Mouse (Mus musculus) small intestine, adult 2 months (tissue): ENCODE measurements around the gene Gpsm2. TPM values are rescaled to one million over a fixed set of nuclear protein-coding genes. Genes with fewer than 3 reads are reported as not detected.
A peak's percentile ranks its signal among the peaks of the same experiment; 100 is the strongest.

Experiments used
- H3K27ac ChIP-seq: fragments of 200-500 bp; 2 replicates; pipeline ENCODE4 v1.5.1; 2012; ENCODE audit warnings: low read depth, low read length, control low read depth, inconsistent platforms; ENCODE audit not compliant: insufficient read depth
- H3K27me3 ChIP-seq: fragments of 200-500 bp; 2 replicates; pipeline ENCODE4 v1.6.1; 2012; ENCODE audit warnings: mild to moderate bottlenecking, moderate library complexity, low read length, inconsistent platforms; ENCODE audit not compliant: control insufficient read depth, insufficient read depth
- H3K36me3 ChIP-seq: fragments of 200-500 bp; 2 replicates; pipeline ENCODE4 v1.6.1; 2012; ENCODE audit warnings: mild to moderate bottlenecking, low read length, control low read depth, inconsistent platforms; ENCODE audit not compliant: control insufficient read depth, insufficient read depth
- H3K4me1 ChIP-seq: fragments of 200-500 bp; 2 replicates; pipeline ENCODE4 v1.6.1; 2012; ENCODE audit warnings: low read length, inconsistent platforms, mixed read lengths; ENCODE audit not compliant: control insufficient read depth, insufficient read depth, insufficient read length
- H3K4me3 ChIP-seq: fragments of 200-500 bp; 2 replicates; pipeline ENCODE4 v1.5.1; 2012; ENCODE audit warnings: low read depth, mild to moderate bottlenecking, control low read depth, inconsistent platforms, low read length, moderate library complexity
- CTCF ChIP-seq: fragments of 200-500 bp; IDR thresholded peaks from 2 replicates; pipeline ENCODE4 v1.5.1; 2012; ENCODE audit warnings: low read depth, mild to moderate bottlenecking, control low read depth, inconsistent platforms, low read length, moderate library complexity, mixed read lengths; ENCODE audit not compliant: insufficient replicate concordance, insufficient read length; ENCODE audit errors: extremely low read depth
- POLR2A ChIP-seq: fragments of 200-500 bp; IDR thresholded peaks from 2 replicates; pipeline ENCODE4 v1.6.1; 2012; ENCODE audit warnings: low read depth, mild to moderate bottlenecking, control low read depth, inconsistent platforms, low read length, moderate library complexity
- WGBS: fragments of 180-500 bp; shearing (Covaris S2); methylation state at CpG from one replicate; pipeline ENCODE4 v1.1.7; 2018; 5-methylcytosine and 5-hydroxymethylcytosine counted together
- polyA plus RNA-seq: library from polyadenylated mRNA; depleted of rRNA; stranded (reverse); fragments of >200 nt; gene quantifications from 2 replicates; pipeline ENCODE4 v1.2.3, GENCODE M21; 2012; rRNA removed

Gene Gpsm2
- polyA plus RNA-seq, result 4.6 and 8.7 TPM in 2 replicates

DNA sequence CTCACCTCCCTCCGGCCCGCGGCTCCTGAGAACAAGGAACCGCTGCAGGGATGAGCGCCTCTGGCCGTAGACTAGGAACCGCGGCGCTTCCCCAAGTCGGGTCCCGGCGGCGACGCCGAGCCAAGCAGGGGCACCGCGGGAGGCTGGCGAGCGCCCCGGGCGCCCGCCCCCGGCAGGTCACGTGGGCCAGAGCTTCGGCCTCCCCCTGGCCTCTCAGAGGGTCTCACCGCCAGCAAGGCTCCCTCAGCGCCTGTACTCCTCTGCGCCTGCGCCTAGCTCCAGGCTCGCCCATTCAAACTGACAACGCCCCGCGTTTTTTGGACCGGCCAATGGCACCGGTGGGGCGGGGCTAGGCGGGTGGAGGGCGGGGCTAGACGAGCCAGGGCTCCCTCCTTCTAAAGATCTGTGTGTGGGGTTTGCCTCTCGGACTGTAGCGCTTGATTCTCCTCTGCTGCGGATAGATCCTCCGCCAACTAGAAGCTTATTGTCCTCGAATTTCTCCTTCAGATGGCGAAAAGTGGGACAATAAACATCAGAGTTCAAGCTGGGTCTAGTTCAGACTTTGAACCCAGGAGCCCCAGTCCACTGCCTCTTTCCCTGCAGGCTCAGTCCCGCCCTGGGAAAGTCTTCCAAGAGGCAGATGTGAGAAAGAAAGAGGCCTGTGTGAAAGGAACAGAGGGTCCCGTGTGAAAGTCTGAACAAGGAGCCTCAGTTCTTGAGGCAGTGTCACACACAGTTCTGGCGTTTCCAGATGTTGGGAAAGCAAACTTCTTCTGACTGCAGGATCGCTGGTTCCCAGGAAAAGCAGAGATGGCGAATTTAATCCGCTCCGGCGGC is at the start of gene Gpsm2:
Gene Gpsm2 (minus strand): TSS at position 274 of the 837 bp plus-strand sequence.
- Histone ChIP-seq H3K36me3 (no peaks in the 10 kb centered on the region), H3K4me1 (peaks cover 3% of the 10 kb centered on the region), H3K4me3 (peak within 1 kb of the TSS; percentile 85), H3K27ac (peak within 1 kb of the TSS; percentile 76), H3K27me3 (no peaks in the 10 kb centered on the region)
- 4% methylated on average over 53 of the region's 53 CpGs for WGBS
- TF ChIP-seq CTCF (no peak), POLR2A (peak; percentile 66; the same call in 1 of the 2 replicates)

DNA sequence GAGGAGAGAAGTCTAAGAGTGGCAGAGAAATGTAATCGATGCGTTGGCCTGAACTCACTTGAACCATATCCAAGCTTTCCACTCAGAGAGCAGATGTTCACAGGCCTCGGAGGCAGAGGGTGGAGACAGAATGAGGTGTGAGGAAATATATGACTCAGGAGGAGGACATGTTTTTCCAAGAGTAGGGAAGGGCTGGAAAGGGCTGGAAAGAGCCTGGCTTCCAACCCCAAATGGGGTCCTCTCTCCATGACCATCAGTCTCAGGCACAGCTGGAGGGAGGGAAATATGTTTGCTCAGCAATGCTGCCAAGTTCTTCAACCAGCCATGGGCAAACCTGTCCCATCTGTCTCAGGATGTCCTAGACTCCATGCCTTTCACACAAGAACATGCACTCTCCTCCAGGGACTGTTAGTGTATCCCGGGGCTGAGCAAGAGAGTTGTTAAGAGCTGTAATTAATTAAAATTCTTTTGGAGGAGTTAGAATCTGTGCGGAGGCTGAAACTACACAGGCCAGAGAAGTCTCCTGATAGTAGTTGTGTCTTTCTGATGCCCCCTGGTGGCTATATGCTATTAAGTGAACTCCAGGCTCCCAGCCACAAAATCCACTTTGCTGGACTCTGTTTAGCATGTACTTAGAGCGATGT is 48.7 kb upstream of the Gpsm2 start:
- Histone ChIP-seq H3K27me3 (no peaks in the 10 kb centered on the region), H3K36me3 (no peaks in the 10 kb centered on the region), H3K4me1 (peaks cover 18% of the 10 kb centered on the region; the same call in 1 of the 2 replicates), H3K4me3 (no peak overlapping the region), H3K27ac (peak overlapping the region; percentile 89)
- WGBS, result 6% methylated on average over 6 of the region's 6 CpGs
- TF ChIP-seq POLR2A, result no peak
- no peak for TF ChIP-seq CTCF

DNA sequence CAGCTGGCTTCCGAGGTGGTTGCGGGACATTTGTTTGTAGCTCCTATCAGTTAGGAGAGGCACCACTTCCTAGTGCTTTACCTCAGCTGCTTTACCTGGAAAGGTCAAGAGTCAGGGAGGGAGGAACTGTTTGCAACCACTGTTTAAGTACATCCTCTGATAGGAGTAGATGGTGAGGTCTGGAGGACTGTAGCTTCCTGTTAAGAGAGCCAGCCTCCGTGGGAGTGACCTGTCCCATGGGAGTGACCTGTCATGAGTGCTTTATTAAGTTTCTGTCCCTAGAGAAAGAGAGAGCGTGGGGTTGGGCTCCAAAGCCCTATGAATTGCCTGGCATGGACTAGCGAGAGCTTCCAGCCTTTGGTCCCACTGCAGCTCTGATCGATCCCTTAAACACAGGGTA is 47.4 kb upstream of the Gpsm2 start:
- Histone ChIP-seq H3K27me3 (no peaks in the 10 kb centered on the region), H3K4me3 (no peak overlapping the region), H3K27ac (peak overlapping the region; percentile 68), H3K36me3 (no peaks in the 10 kb centered on the region), H3K4me1 (peaks cover 27% of the 10 kb centered on the region)
- TF ChIP-seq CTCF, result no peak
- TF ChIP-seq POLR2A, result 0 out of 2 replicates have a peak, but pooled peaks have one; percentile 38
- 29% methylated on average over 6 of the region's 6 CpGs for WGBS

DNA sequence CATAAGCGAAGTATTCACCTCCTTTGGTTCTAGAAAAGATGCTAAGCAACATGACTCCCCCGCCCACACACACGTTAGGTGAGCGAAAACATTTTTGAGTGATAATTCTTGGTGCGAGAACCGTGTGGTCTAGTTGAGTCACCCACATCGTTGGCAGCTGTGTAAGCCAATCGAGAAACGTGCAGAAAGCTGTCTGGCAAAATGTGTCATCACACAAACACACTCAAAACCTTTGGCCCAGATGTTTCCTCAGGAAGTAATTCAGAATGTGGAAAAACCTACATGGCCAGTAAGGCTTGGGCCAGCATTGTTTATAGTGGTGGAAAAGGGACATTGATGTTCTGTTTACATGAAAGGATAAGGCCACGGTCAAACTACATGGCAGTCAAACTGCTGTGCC is 45.3 kb upstream of the Gpsm2 start:
- TF ChIP-seq POLR2A (no peak), CTCF (no peak)
- 63% methylated on average over 10 of the region's 10 CpGs for WGBS
- no peak overlapping the region for H3K27ac ChIP-seq

DNA sequence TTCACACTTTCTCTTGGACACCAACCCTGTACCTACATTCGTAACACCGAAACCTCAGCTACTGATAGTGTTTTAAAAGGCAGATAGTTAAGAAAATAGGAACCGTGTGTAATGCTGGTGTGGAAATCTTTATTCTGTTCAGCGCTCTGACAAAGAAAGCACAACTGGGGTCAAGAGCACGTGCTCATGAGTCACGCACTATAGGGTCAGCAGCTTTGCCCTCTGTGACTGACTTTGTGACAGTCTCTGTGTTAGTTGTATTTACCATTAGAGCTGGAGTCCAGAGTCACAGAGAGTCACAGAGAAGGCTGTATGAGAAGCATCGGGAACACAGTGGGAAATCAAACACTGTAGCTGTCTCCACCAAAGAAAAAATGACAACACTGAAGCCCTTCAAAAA is 44.8 kb upstream of the Gpsm2 start:
- no peak overlapping the region for H3K4me3 ChIP-seq
- 88% methylated on average over 7 of the region's 7 CpGs for WGBS
- no peaks in the 10 kb centered on the region for H3K27me3 ChIP-seq
- no peaks in the 10 kb centered on the region for H3K36me3 ChIP-seq
- TF ChIP-seq POLR2A (no peak), CTCF (no peak)
- peaks cover 27% of the 10 kb centered on the region for H3K4me1 ChIP-seq
- no peak overlapping the region for H3K27ac ChIP-seq

More for the DNA sequence above, 45.3 kb upstream of the Gpsm2 start:
- Histone ChIP-seq H3K4me3 (no peak overlapping the region), H3K36me3 (no peaks in the 10 kb centered on the region), H3K27me3 (no peaks in the 10 kb centered on the region), H3K4me1 (peaks cover 27% of the 10 kb centered on the region)

DNA sequence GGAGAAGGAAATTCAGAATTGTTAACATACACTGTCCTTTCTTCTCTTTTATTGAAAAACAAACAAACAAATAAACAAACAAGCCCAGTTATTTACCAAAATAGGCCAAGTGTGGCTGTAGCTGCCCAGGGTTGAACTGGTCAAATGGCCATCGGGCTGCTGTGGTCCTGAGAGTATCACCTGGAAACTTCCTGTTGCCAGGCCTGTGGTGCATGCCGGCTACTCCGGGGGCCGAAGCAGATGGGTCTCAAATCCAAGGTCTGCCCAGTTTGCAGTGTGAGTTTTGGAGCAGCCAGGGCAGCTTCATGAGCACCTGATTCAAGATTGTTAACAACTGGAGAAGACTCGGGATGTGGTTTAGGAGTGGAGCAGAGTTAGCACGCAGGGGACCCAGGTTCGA is 43.4 kb upstream of the Gpsm2 start:
- 95% methylated on average over 7 of the region's 7 CpGs for WGBS
- Histone ChIP-seq H3K36me3 (no peaks in the 10 kb centered on the region), H3K4me3 (no peak overlapping the region), H3K4me1 (peaks cover 24% of the 10 kb centered on the region), H3K27ac (no peak overlapping the region), H3K27me3 (no peaks in the 10 kb centered on the region)
- no peak for TF ChIP-seq CTCF
- TF ChIP-seq POLR2A, result no peak

DNA sequence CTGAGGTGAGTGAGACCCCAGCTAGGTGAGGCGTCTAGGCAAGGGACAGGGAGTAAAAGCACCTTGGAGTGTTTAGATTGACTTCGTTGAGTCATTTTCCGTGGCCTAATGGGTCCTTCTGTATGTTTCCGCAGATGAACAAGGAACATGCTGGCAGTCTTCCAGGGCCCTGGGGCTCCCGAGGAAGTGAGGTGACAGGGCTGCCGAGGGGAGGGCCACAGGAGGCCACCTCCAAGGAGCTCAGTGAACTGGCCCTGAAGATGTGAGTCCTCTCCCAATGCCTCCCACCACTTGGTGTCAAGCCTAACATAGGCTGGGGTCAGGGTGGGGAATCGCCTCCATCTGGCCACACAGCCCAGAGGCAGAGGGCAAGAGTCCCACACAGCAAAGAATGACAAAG is 42.9 kb upstream of the Gpsm2 start:
- H3K4me1 ChIP-seq, result peaks cover 20% of the 10 kb centered on the region
- WGBS, result 11% methylated on average over 7 of the region's 7 CpGs
- H3K4me3 ChIP-seq, result no peak overlapping the region
- TF ChIP-seq CTCF (no peak), POLR2A (no peak)
- peak overlapping the region; percentile 17; the same call in 1 of the 2 replicates for H3K27ac ChIP-seq
- H3K36me3 ChIP-seq, result no peaks in the 10 kb centered on the region
- no peaks in the 10 kb centered on the region for H3K27me3 ChIP-seq
